Mouse (Mus musculus) neural tube, embryonic 10.5 days (tissue): ENCODE results near the gene Mast3.
A peak's percentile ranks its signal among the peaks of the same experiment; 100 is the strongest.

ENCODE experiments used
- DNase-seq: peaks from one replicate; pipeline ENCODE4 v3.0.0-alpha.2; 2017; ENCODE audit warnings: low spot score; ENCODE audit errors: extremely low spot score

Mast3 gene

GRCm38 (mm10) chr8:70746676-70747075, 58.2 kb downstream of the Mast3 start:
- DNase-seq, result no peak

GRCm38 (mm10) chr8:70745691-70746220, 59.1 kb downstream of the Mast3 start:
- DNase-seq, result no peak

GRCm38 (mm10) chr8:70744806-70745205, 60.0 kb downstream of the Mast3 start:
- no peak for DNase-seq

GRCm38 (mm10) chr8:70743656-70744590, 60.9 kb downstream of the Mast3 start:
- peak; percentile 67 for DNase-seq

GRCm38 (mm10) chr8:70742981-70743655, 61.7 kb downstream of the Mast3 start:
- DNase-seq, result no peak

- no peak for DNase-seq
Observed at GRCm38 (mm10) chr8:70742176-70742575, 62.7 kb downstream of the Mast3 start.

GRCm38 (mm10) chr8:70741661-70742060, 63.2 kb downstream of the Mast3 start:
- DNase-seq, result no peak

- DNase-seq, result no peak
Observed at GRCm38 (mm10) chr8:70738211-70738610, 66.6 kb downstream of the Mast3 start.

- no peak for DNase-seq
Observed at GRCm38 (mm10) chr8:70737705-70738104, 67.1 kb downstream of the Mast3 start.

- DNase-seq, result no peak
Observed at GRCm38 (mm10) chr8:70730956-70731355, 73.9 kb downstream of the Mast3 start.

- DNase-seq, result no peak
Observed at GRCm38 (mm10) chr8:70729808-70730475, 74.9 kb downstream of the Mast3 start.
